Mouse (Mus musculus): ENCODE measurements around the gene Fstl1. TPM values are rescaled to one million over a fixed set of nuclear protein-coding genes. Genes with fewer than 3 reads are reported as not detected.
A peak's percentile ranks its signal among the peaks of the same experiment; 100 is the strongest.

The Fstl1 gene
- polyA plus RNA-seq, 1 experiment from 2014 or later, result 15.5 TPM

- ATAC-seq (no peak), DNase-seq (no peak)
- H3K4me1 ChIP-seq (ENCODE audit: insufficient read depth), result no peaks in the 10 kb centered on the region
- no peaks in the 10 kb centered on the region for H3K9me3 ChIP-seq (ENCODE audit: low read length)
- H3K4me2 ChIP-seq (ENCODE audit: low read depth, low read length), result no peak overlapping the region
- TF ChIP-seq EP300 (IDR thresholded peaks at IDR 0.05; ENCODE audit: low read depth) (no peak), CTCF (IDR thresholded peaks at IDR 0.05; ENCODE audit: low read depth) (no peak)
- H3K4me3 ChIP-seq (ENCODE audit: low read depth, low read length), result no peak overlapping the region
- 87% methylated on average over 2 of the region's 2 CpGs for WGBS (ENCODE audit: insufficient replicate concordance)
- no peaks in the 10 kb centered on the region for H3K27me3 ChIP-seq (ENCODE audit: insufficient read depth, low read length)
- H3K9ac ChIP-seq (replicated peaks), result no peak overlapping the region
- H3K27ac ChIP-seq (ENCODE audit: low read depth), result no peak overlapping the region
- H3K36me3 ChIP-seq (replicated peaks; ENCODE audit: insufficient read depth, low read length), result no peaks in the 10 kb centered on the region
Observed at GRCm38 (mm10) chr16:37757223-37757622, 19.4 kb upstream of the Fstl1 start.

- no peak for DNase-seq
- H3K4me1 ChIP-seq (ENCODE audit: insufficient read depth), result no peaks in the 10 kb centered on the region
- no peaks in the 10 kb centered on the region for H3K27me3 ChIP-seq (ENCODE audit: insufficient read depth, low read length)
- no peak overlapping the region for H3K4me2 ChIP-seq (ENCODE audit: low read depth, low read length)
- 56% methylated on average over 5 of the region's 5 CpGs for WGBS (ENCODE audit: insufficient replicate concordance)
- no peak overlapping the region for H3K9ac ChIP-seq (replicated peaks)
- no peak overlapping the region for H3K4me3 ChIP-seq (ENCODE audit: low read depth, low read length)
- H3K27ac ChIP-seq (ENCODE audit: low read depth), result no peak overlapping the region
- no peak for TF ChIP-seq EP300 (IDR thresholded peaks at IDR 0.05; ENCODE audit: low read depth)
- no peak for TF ChIP-seq CTCF (IDR thresholded peaks at IDR 0.05; ENCODE audit: low read depth)
- H3K36me3 ChIP-seq (replicated peaks; ENCODE audit: insufficient read depth, low read length), result no peaks in the 10 kb centered on the region
- ATAC-seq, result no peak
- H3K9me3 ChIP-seq (ENCODE audit: low read length), result no peaks in the 10 kb centered on the region
Observed at GRCm38 (mm10) chr16:37763797-37764196, 12.9 kb upstream of the Fstl1 start.

- no peak overlapping the region; the same call in 1 of the 2 replicates for H3K9ac ChIP-seq (replicated peaks)
- peak overlapping the region; percentile 54 for H3K4me3 ChIP-seq (ENCODE audit: low read depth, low read length)
- DNase-seq (no peak), ATAC-seq (no peak)
- 30% methylated on average over 14 of the region's 14 CpGs for WGBS (ENCODE audit: insufficient replicate concordance)
- no peaks in the 10 kb centered on the region for H3K9me3 ChIP-seq (ENCODE audit: low read length)
- H3K27ac ChIP-seq (ENCODE audit: low read depth), result no peak overlapping the region
- TF ChIP-seq CTCF (IDR thresholded peaks at IDR 0.05; ENCODE audit: low read depth) (no peak), EP300 (IDR thresholded peaks at IDR 0.05; ENCODE audit: low read depth) (no peak)
- H3K36me3 ChIP-seq (replicated peaks; ENCODE audit: insufficient read depth, low read length), result no peaks in the 10 kb centered on the region
- H3K27me3 ChIP-seq (ENCODE audit: insufficient read depth, low read length), result peaks cover 14% of the 10 kb centered on the region
- H3K4me2 ChIP-seq (ENCODE audit: low read depth, low read length), result peak overlapping the region; percentile 79
- H3K4me1 ChIP-seq (ENCODE audit: insufficient read depth), result peaks cover 9% of the 10 kb centered on the region
Observed at GRCm38 (mm10) chr16:37776166-37776859, 360 bp upstream of the Fstl1 start.

- 0 out of 2 replicates have a peak overlapping the region, but pooled peaks have one; percentile 54 for H3K4me3 ChIP-seq (ENCODE audit: low read depth, low read length)
- peak overlapping the region; percentile 79 for H3K4me2 ChIP-seq (ENCODE audit: low read depth, low read length)
- no peaks in the 10 kb centered on the region for H3K36me3 ChIP-seq (replicated peaks; ENCODE audit: insufficient read depth, low read length)
- ATAC-seq, result no peak
- H3K4me1 ChIP-seq (ENCODE audit: insufficient read depth), result peaks cover 9% of the 10 kb centered on the region
- H3K27ac ChIP-seq (ENCODE audit: low read depth), result no peak overlapping the region
- TF ChIP-seq CTCF (IDR thresholded peaks at IDR 0.05; ENCODE audit: low read depth) (no peak), EP300 (IDR thresholded peaks at IDR 0.05; ENCODE audit: low read depth) (no peak)
- H3K9me3 ChIP-seq (ENCODE audit: low read length), result no peaks in the 10 kb centered on the region
- H3K27me3 ChIP-seq (ENCODE audit: insufficient read depth, low read length), result peaks cover 14% of the 10 kb centered on the region
- no peak for DNase-seq
- no peak overlapping the region for H3K9ac ChIP-seq (replicated peaks)
- WGBS (ENCODE audit: insufficient replicate concordance), result 36% methylated on average over 4 of the region's 4 CpGs
Observed at GRCm38 (mm10) chr16:37777796-37778475, 1.3 kb downstream of the Fstl1 start.

- WGBS (ENCODE audit: insufficient replicate concordance), result 68% methylated on average over 5 of the region's 5 CpGs
- H3K4me3 ChIP-seq (ENCODE audit: low read depth, low read length), result no peak overlapping the region
- H3K4me1 ChIP-seq (ENCODE audit: insufficient read depth), result peaks cover 9% of the 10 kb centered on the region
- no peak for ATAC-seq
- H3K9ac ChIP-seq (replicated peaks), result no peak overlapping the region
- no peaks in the 10 kb centered on the region for H3K36me3 ChIP-seq (replicated peaks; ENCODE audit: insufficient read depth, low read length)
- TF ChIP-seq CTCF (IDR thresholded peaks at IDR 0.05; ENCODE audit: low read depth) (no peak), EP300 (IDR thresholded peaks at IDR 0.05; ENCODE audit: low read depth) (no peak)
- H3K9me3 ChIP-seq (ENCODE audit: low read length), result no peaks in the 10 kb centered on the region
- H3K4me2 ChIP-seq (ENCODE audit: low read depth, low read length), result no peak overlapping the region
- DNase-seq, result no peak
- peaks cover 14% of the 10 kb centered on the region for H3K27me3 ChIP-seq (ENCODE audit: insufficient read depth, low read length)
- no peak overlapping the region for H3K27ac ChIP-seq (ENCODE audit: low read depth)
Observed at GRCm38 (mm10) chr16:37778529-37778928, 1.9 kb downstream of the Fstl1 start.

GRCm38 (mm10) chr16:37779651-37780280, 3.1 kb downstream of the Fstl1 start:
- Histone ChIP-seq H3K4me3 (ENCODE audit: low read depth, low read length) (no peak overlapping the region), H3K9me3 (ENCODE audit: low read length) (no peaks in the 10 kb centered on the region), H3K4me2 (ENCODE audit: low read depth, low read length) (no peak overlapping the region), H3K27me3 (ENCODE audit: insufficient read depth, low read length) (peaks cover 14% of the 10 kb centered on the region), H3K36me3 (replicated peaks; ENCODE audit: insufficient read depth, low read length) (no peaks in the 10 kb centered on the region), H3K9ac (replicated peaks) (no peak overlapping the region), H3K27ac (ENCODE audit: low read depth) (no peak overlapping the region), H3K4me1 (ENCODE audit: insufficient read depth) (peaks cover 9% of the 10 kb centered on the region)
- DNase-seq (no peak), ATAC-seq (no peak)
- 62% methylated on average over 7 of the region's 7 CpGs for WGBS (ENCODE audit: insufficient replicate concordance)
- no peak for TF ChIP-seq EP300 (IDR thresholded peaks at IDR 0.05; ENCODE audit: low read depth)
- TF ChIP-seq CTCF (IDR thresholded peaks at IDR 0.05; ENCODE audit: low read depth), result no peak

Data from liver, postnatal 0 days (tissue).